Mouse (Mus musculus) urinary bladder, adult 2 months (tissue): ENCODE results near the gene Scarb1. TPM values are rescaled to one million over a fixed set of nuclear protein-coding genes. Genes with fewer than 3 reads are reported as not detected.

Source experiments
- DNase-seq: peaks from one replicate; pipeline ENCODE4 v3.0.0; 2022; ENCODE audit warnings: low spot score
- polyA plus RNA-seq: library from polyadenylated mRNA; depleted of rRNA; stranded (reverse); fragments of >200 nt; gene quantifications from 2 replicates; pipeline ENCODE4 v1.2.3, GENCODE M21; 2012

Scarb1 gene
- polyA plus RNA-seq, 1 experiment = 75.6 TPM

GRCm38 (mm10) chr5:125364851-125365429, 24.0 kb upstream of the Scarb1 start:
- DNase-seq = no peak

- DNase-seq = no peak
These were observed 23.0 kb upstream of the Scarb1 start for GRCm38 (mm10) chr5:125363894-125364293.

GRCm38 (mm10) chr5:125360981-125361510, 20.2 kb upstream of the Scarb1 start:
- no peak for DNase-seq

GRCm38 (mm10) chr5:125360566-125360965, 19.7 kb upstream of the Scarb1 start:
- DNase-seq = no peak

GRCm38 (mm10) chr5:125358270-125358608, 17.3 kb upstream of the Scarb1 start:
- DNase-seq = no peak

GRCm38 (mm10) chr5:125357543-125358269, 16.8 kb upstream of the Scarb1 start:
- DNase-seq = no peak

- DNase-seq = no peak
These were observed 14.8 kb upstream of the Scarb1 start for GRCm38 (mm10) chr5:125355650-125356049.

GRCm38 (mm10) chr5:125354885-125355492, 14.1 kb upstream of the Scarb1 start:
- DNase-seq = no peak

- no peak for DNase-seq
These were observed 11.9 kb upstream of the Scarb1 start for GRCm38 (mm10) chr5:125352781-125353294.

- no peak for DNase-seq
These were observed 11.0 kb upstream of the Scarb1 start for GRCm38 (mm10) chr5:125351939-125352338.

- no peak for DNase-seq
These were observed 10.2 kb upstream of the Scarb1 start for GRCm38 (mm10) chr5:125351057-125351456.

GRCm38 (mm10) chr5:125349391-125349790, 8.5 kb upstream of the Scarb1 start:
- no peak for DNase-seq

GRCm38 (mm10) chr5:125348487-125348886, 7.6 kb upstream of the Scarb1 start:
- no peak for DNase-seq

GRCm38 (mm10) chr5:125348067-125348466, 7.2 kb upstream of the Scarb1 start:
- DNase-seq = no peak

GRCm38 (mm10) chr5:125344296-125344695, 3.4 kb upstream of the Scarb1 start:
- DNase-seq = no peak

GRCm38 (mm10) chr5:125341459-125342090, 681 bp upstream of the Scarb1 start:
- no peak for DNase-seq

GRCm38 (mm10) chr5:125339851-125340531, 903 bp downstream of the Scarb1 start:
- DNase-seq = no peak

GRCm38 (mm10) chr5:125339108-125339751, 1.7 kb downstream of the Scarb1 start:
- no peak for DNase-seq

- no peak for DNase-seq
These were observed 3.4 kb downstream of the Scarb1 start for GRCm38 (mm10) chr5:125337526-125337925.

- DNase-seq = no peak
These were observed 3.9 kb downstream of the Scarb1 start for GRCm38 (mm10) chr5:125337012-125337411.

GRCm38 (mm10) chr5:125333009-125333408, 7.9 kb downstream of the Scarb1 start:
- no peak for DNase-seq
